Mouse (Mus musculus): ENCODE measurements around the gene Gnai3. TPM values are rescaled to one million over a fixed set of nuclear protein-coding genes. Genes with fewer than 3 reads are reported as not detected.
A peak's percentile ranks its signal among the peaks of the same experiment; 100 is the strongest.

The Gnai3 gene
- total and polyA plus RNA-seq, 2 experiments from 2014 or later = 118 to 120 TPM

GRCm38 (mm10) chr3:108186098-108187047 lies 40.4 kb upstream of the Gnai3 start, which contains the start of gene Amigo1:
Amigo1 (plus strand) TSS chr3:108186335.
- H3K36me3 ChIP-seq (ENCODE audit: insufficient read depth) = peaks cover 9% of the 10 kb centered on the region
- H3K4me1 ChIP-seq (ENCODE audit: insufficient read depth) = peaks cover 15% of the 10 kb centered on the region
- WGBS = 1% methylated on average over 65 of the region's 100 CpGs
- TF ChIP-seq CTCF (IDR thresholded peaks at IDR 0.05; ENCODE audit: low read depth) = no peak
- DNase-seq (peak; percentile 62), ATAC-seq (peak; percentile 73)
- peak within 1 kb of the TSS; percentile 75 for H3K9ac ChIP-seq
- H3K27me3 ChIP-seq (ENCODE audit: insufficient read depth, low read length) = no peaks in the 10 kb centered on the region
- H3K27ac ChIP-seq (ENCODE audit: low read depth, low read length) = peak within 1 kb of the TSS; percentile 54
- no peaks in the 10 kb centered on the region for H3K9me3 ChIP-seq (ENCODE audit: low read length)
- H3K4me3 ChIP-seq (ENCODE audit: low read depth, low read length) = peak within 1 kb of the TSS; percentile 76
- H3K4me2 ChIP-seq (ENCODE audit: low read depth) = peak within 1 kb of the TSS; percentile 85

GRCm38 (mm10) chr3:108185460-108186097 lies 39.6 kb upstream of the Gnai3 start:
- peaks cover 6% of the 10 kb centered on the region for H3K36me3 ChIP-seq (ENCODE audit: insufficient read depth)
- peak overlapping the region; percentile 76 for H3K4me3 ChIP-seq (ENCODE audit: low read depth, low read length)
- no peak overlapping the region; the same call in 1 of the 2 replicates for H3K27ac ChIP-seq (ENCODE audit: low read depth, low read length)
- ATAC-seq (peak; percentile 40; the same call in 1 of the 2 replicates), DNase-seq (no peak)
- H3K4me2 ChIP-seq (ENCODE audit: low read depth) = peak overlapping the region; percentile 85
- H3K4me1 ChIP-seq (ENCODE audit: insufficient read depth) = peaks cover 15% of the 10 kb centered on the region
- WGBS = 4% methylated on average over 16 of the region's 16 CpGs
- TF ChIP-seq CTCF (IDR thresholded peaks at IDR 0.05; ENCODE audit: low read depth) = no peak
- no peaks in the 10 kb centered on the region for H3K27me3 ChIP-seq (ENCODE audit: insufficient read depth, low read length)
- H3K9me3 ChIP-seq (ENCODE audit: low read length) = no peaks in the 10 kb centered on the region
- peak overlapping the region; percentile 75 for H3K9ac ChIP-seq

GRCm38 (mm10) chr3:108184742-108185141 lies 38.8 kb upstream of the Gnai3 start:
- no peak for ATAC-seq
- H3K27ac ChIP-seq (ENCODE audit: low read depth, low read length) = no peak overlapping the region
- WGBS = 87% methylated on average over 3 of the region's 3 CpGs

GRCm38 (mm10) chr3:108180514-108180913 lies 34.6 kb upstream of the Gnai3 start:
- ATAC-seq (no peak), DNase-seq (no peak)
- H3K36me3 ChIP-seq (ENCODE audit: insufficient read depth) = no peaks in the 10 kb centered on the region
- H3K4me2 ChIP-seq (ENCODE audit: low read depth) = no peak overlapping the region
- H3K4me3 ChIP-seq (ENCODE audit: low read depth, low read length) = no peak overlapping the region
- H3K27me3 ChIP-seq (ENCODE audit: insufficient read depth, low read length) = no peaks in the 10 kb centered on the region
- no peak overlapping the region for H3K27ac ChIP-seq (ENCODE audit: low read depth, low read length)
- WGBS = 19% methylated on average over 2 of the region's 2 CpGs
- TF ChIP-seq CTCF (IDR thresholded peaks at IDR 0.05; ENCODE audit: low read depth) = no peak
- peaks cover 2% of the 10 kb centered on the region; the same call in 1 of the 2 replicates for H3K4me1 ChIP-seq (ENCODE audit: insufficient read depth)
- H3K9ac ChIP-seq = no peak overlapping the region
- H3K9me3 ChIP-seq (ENCODE audit: low read length) = no peaks in the 10 kb centered on the region

More at GRCm38 (mm10) chr3:108184742-108185141, 38.8 kb upstream of the Gnai3 start:
- H3K9me3 ChIP-seq (ENCODE audit: low read length) = no peaks in the 10 kb centered on the region
- H3K4me2 ChIP-seq (ENCODE audit: low read depth) = no peak overlapping the region
- H3K27me3 ChIP-seq (ENCODE audit: insufficient read depth, low read length) = no peaks in the 10 kb centered on the region
- peaks cover 5% of the 10 kb centered on the region for H3K36me3 ChIP-seq (ENCODE audit: insufficient read depth)
- no peak for DNase-seq
- H3K4me3 ChIP-seq (ENCODE audit: low read depth, low read length) = no peak overlapping the region
- no peak overlapping the region for H3K9ac ChIP-seq
- TF ChIP-seq CTCF (IDR thresholded peaks at IDR 0.05; ENCODE audit: low read depth) = no peak
- H3K4me1 ChIP-seq (ENCODE audit: insufficient read depth) = peaks cover 15% of the 10 kb centered on the region

DNA sequence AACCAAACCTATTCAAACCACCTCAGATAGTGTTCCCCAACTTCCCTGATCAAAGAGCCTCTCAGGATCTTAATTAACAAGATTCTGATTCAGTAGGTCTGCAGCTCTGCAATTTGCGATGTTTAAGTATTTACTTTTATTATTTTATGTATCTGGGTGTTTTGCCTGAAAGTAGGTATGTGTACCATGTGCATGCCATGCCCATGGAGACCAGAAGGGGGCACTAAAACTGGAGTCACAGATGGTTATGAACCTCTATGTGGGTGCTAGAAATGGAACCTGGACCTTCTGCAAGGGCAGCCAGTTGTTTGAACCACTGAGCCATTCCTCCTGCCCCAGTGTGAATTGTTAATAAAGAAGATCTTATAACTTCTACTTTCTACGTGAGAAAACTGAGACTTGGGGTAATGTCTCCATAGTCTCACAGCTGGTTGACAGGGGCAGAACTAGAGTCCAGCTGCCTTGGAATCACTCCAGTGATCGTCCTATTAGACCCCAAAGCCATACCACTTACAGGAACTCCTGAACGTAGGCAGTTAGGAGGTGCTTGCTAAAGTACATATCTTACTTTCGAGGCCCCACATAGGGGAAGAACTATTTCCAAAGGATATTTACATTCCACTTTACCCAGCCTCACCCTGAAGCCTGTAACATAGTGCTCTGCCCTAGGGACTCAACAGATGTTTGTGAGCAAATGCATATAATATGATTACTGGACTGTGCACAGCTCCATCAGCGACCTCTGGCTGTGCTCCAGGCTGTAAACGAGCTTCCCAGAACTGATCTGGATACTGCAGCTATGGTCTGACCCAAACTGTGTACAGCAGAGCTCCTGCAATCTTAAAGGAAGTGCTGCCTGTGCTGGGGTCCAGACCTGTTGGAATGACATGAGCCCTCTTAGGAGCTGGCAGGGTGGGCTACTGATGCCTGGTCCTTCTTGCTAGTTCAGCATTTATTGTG lies 33.1 kb upstream of the Gnai3 start:
- Histone ChIP-seq H3K4me3 (ENCODE audit: low read depth, low read length) (no peak overlapping the region), H3K4me2 (ENCODE audit: low read depth) (no peak overlapping the region), H3K9ac (no peak overlapping the region), H3K27ac (ENCODE audit: low read depth, low read length) (no peak overlapping the region), H3K9me3 (ENCODE audit: low read length) (no peaks in the 10 kb centered on the region), H3K4me1 (ENCODE audit: insufficient read depth) (peaks cover 7% of the 10 kb centered on the region; the same call in 1 of the 2 replicates), H3K36me3 (ENCODE audit: insufficient read depth) (no peaks in the 10 kb centered on the region), H3K27me3 (ENCODE audit: insufficient read depth, low read length) (no peaks in the 10 kb centered on the region)
- 0 out of 2 replicates have a peak, but pooled peaks have one; percentile 13 for TF ChIP-seq CTCF (IDR thresholded peaks at IDR 0.05; ENCODE audit: low read depth)
- WGBS = 77% methylated on average over 7 of the region's 7 CpGs
- no peak for ATAC-seq
- no peak for DNase-seq
